Mouse (Mus musculus) v-Abl transformed pro-B cells (cell line): ENCODE data around the gene Tmem220.

Experiments
- in situ Hi-C, 2 experiments: fragments of 400-800 bp; cut with MboI; formaldehyde crosslinking; loops; one replicate each; pipeline ENCODE4 v1.15.1; 2025; ENCODE audit not compliant: unreplicated experiment in 2 of 2

Tmem220 gene

DNA sequence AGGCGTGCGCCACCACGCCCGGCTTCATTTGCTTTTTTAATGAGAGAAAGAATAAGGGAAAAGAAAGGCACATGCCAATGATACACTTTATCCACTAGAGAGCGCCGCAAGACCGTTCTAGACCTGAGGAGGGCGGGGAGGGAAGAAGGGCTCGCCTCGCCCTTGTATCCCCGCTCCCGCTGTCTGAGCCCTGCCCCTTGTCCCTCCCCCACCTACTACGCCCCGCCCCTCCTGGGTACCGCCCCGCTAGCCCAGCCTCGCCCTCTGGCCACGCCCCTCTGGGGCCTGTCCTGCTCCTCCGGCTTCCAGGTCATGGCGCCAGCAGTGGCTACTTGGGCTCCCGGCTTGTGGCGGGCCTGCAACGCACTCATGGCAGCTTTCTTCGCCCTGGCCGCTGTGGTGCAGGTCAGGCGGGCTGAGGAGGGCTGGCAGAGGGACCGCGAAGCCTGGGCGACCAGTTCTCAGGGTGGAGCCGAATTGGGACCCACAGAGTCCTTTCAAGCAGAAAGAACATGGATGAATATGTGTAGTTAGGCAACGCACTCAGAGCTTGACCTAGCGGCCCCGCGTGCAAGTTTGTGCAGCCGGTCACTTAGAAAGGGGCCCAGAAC is at the start of gene Tmem220:
Tmem220 (plus strand) TSS at position 288 of the 611 bp plus-strand sequence.
- in situ Hi-C loops: loop anchor here (5.0 to 25.0 kb wide), 3 partner anchors 57 to 1213 kb away; partner anchors contain the start of gene Zkscan6 (in 1 of the 2)

DNA sequence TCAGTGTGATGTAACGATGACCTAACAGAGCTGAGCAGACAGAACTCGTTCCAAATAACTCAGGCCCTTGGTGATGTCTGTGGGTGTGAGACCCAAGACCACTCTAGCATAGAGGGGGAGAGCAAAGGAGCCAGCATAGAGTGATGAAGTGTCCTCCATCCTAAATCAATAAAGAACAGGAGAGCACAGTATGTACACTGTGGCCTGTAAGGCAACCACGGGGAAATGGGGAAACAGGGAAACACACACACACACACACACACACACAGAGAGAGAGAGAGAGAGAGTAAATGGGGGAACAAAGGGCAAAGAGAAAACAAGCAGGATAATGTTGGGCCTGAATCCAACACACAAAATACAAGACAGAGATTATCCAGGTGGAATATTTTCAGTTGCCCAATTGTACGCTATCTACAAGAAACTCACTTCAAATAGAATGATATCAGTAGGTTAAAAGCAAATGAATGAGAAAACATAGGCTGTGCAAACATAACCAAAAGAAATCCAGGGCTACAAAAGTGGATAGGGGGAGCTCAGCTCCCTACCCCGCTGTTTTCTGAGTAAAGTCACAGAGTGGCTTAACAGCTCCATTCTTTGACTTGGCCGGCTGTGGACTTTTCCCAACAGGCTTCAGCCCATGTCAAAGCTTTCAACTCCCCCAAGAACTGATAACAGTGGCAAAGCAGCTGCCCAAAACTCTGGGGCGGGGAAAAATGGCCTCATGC is 49.2 kb upstream of the Tmem220 start:
- in situ Hi-C loops: no loop called here

DNA sequence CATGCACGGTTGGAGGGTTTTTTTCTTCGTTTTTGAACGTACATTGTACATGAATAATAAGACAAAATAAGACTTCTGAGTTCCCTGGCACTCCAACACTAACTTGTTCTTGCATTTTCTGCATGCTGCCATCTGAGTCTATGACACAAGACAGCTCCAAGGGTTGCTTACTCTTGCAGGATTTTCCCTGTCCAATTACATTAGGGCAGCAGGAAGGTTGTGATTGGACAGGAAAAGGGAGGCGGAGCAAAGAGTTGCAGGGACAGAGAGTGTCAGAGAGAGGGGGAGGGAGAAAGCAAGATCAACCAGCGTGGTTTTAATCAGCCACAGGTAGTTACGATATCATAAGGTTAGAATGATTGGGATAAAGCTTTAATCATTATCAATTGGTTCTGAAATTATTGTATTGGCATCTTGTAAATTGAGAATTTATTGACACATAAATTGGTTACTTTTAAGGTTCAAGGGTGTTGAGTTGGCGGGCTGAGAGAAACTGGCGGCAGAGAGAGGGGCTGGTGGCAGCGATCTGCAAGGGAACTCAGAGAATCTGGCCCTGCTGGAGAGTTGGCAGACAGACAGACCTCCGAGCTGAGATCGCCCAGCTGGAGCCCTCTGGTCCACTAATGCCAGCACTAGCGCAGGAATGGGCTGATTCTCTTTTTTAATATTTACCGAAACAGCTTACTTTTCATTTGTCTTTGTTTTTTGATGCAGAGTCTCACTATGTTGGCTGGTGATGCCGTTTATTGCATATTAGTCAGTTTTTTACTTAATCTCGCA is 43.4 kb upstream of the Tmem220 start:
- in situ Hi-C loops: loop anchor here (5.0 to 10.0 kb wide), 4 partner anchors 64 to 1787 kb away; no protein-coding TSS in a partner anchor

DNA sequence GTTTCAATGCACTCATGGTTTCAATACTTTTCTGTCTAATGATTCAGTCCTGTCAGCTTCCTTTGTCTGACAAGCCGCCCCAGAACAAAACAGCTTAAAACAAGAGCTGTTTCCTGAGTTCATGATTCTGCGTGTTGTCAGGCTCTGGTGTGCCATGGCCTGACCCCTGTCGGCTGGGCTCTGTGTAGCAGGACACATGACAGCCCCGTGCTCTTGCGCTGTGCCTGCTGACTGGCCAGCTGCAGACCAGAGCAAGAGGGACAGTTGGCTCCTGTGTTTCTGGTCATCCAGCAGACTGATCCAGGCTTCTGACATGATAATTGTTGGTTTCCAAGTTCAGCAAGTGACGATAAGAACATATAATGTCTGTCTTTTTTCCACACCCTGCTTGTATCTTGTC is 42.2 kb upstream of the Tmem220 start:
- in situ Hi-C loops: loop anchor here (5.0 to 10.0 kb wide), 4 partner anchors 65 to 1788 kb away; no protein-coding TSS in a partner anchor

DNA sequence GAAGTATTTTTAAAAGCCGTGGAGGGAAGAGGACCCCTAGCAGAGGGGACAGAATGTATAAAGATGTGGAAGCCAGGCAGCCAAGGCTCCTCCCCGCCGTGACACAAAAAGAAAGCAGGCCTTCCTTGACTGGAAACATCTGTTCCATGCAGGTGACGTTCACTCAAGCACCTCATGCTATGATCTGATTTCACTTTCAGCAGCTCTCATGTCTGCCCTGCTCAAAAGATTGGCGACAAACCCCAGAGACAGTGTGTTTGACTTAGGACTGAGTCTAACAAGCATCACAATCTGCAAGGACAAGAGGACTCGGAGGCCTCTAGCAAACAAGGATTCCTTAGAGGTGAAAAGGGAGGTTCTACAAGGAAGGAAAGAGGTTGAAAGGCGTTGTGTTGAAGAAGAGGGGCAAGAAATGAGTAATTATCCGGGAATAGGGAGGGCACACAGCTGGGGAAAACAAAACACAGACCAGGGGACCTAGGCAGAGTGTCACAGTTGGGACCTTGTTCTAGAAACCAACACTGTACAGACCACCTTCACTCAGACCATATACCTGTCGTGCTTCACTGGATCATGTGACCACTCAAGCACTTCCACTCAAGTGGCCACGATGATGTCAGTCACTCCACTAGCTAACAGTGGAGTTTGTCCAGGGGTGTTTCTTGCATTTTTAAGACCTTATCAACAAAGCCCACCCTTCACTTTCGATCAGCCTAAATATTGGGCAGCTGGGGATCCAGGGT is 41.4 kb upstream of the Tmem220 start:
- in situ Hi-C loops: loop anchor here (5.0 to 10.0 kb wide), 4 partner anchors 66 to 1789 kb away; no protein-coding TSS in a partner anchor

DNA sequence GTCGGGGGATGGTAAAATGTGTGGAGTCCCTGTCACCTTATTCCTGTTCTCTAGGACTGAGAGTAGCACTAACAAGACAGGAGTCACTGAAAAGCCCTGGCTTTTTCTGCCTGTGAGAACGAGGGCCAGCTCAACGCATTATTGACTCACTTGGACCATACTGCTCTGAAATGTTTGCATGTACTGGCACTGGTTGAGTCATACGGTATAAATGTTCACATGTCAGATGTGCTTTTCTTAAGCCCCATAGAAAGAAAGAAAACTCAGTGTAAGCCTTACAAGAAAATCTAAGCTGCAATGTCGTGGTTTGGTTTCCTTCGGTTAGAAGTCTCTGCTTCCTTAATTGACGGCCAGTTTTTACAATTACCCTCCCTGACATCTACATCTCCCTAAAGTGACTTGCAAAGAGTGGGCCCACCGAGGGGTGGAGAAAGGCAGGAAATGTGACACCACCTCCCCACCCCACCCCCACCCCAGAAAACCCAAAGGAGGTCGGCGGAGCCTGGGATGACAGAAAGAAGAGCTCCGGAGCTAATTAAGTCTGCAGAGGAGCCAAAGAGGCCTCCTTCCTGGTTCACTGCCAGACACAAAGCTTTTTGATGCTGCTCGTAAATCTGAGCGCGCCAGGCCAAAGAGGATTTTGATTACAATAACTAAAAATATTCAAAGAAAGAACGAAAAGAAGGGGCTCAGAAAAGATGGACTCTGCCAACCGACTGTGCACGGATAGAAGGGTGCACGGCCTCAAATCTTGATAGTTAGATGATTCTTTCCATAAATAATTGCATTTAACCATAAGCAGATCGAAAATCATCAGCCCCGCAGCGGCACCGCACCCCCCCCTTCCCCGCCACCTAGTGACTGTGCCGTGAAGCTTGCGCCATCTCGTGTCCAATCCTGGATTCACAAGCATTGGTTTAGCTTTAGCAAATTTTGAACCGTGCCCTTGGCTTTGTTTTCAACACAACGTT is 40.5 kb upstream of the Tmem220 start:
- in situ Hi-C loops: loop anchor here (5.0 to 10.0 kb wide), 4 partner anchors 67 to 1790 kb away; no protein-coding TSS in a partner anchor

DNA sequence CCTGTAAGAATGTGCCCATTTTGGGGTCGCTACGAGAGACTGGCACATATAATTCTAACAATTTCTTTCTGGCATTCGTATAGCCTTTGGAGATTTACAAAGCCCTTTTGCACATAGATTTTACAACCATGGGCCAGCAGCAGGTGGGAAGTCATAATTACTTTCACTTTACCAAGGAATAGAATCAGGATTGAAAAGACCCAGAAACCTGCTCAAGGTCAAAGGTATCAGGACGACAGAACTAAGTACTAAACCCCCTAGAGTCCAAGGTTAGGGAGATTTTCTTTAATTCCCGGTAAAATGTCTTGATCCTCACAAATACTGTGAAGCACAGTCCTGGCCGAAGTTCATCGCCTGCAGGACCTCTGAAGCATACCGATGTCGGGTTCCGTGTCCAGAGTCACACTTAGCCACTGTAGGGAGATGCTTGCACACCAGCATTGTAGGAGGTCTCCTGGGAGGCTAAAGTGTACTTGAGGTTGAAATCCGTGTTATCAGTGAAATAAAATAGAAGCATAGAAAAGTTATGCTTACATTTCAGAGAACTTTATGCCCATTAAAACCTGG is 39.7 kb upstream of the Tmem220 start:
- in situ Hi-C loops: loop anchor here in 1 of 2 experiments (10.0 kb wide), 1 partner anchor 1790 kb away; no protein-coding TSS in a partner anchor

DNA sequence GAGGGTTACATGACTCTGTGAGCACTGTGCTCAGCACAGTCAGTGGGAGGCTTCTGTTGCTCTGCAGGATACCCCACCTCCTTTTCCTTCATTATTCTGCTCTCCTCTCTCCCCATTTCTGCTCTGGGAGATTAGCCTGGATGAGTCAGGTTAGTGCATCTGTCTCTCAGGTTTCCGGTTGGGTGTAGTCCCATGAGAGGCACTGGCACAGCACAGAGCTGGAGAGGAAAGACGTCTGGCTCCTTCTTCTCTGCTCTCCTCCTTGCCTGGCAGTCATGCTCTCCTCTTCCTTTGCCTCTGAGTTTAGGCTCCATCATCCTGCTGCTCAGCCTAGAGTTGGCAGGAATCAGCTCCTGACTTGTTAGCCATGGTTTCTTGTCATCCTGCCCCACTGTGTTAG is 32.8 kb upstream of the Tmem220 start:
- in situ Hi-C loops: no loop called here

DNA sequence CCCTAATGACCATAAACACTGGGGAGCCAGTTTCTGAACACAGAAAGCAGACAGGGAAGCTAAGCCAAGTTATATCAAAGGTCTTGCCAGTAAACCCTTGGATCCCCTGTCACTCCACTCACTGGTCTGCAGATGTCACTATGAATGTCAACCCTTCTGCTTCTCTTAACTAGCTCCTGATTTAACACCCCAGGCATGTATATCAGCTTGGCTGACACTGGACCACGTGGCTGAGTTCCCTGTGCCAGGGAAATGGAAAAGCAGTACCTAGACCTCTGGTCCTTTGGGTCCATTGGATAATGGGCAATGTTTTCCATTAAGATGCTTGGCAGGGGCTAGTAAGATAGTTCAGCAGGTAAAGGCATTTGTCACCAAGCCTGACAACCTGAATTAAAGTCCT is 31.3 kb upstream of the Tmem220 start:
- in situ Hi-C loops: no loop called here

DNA sequence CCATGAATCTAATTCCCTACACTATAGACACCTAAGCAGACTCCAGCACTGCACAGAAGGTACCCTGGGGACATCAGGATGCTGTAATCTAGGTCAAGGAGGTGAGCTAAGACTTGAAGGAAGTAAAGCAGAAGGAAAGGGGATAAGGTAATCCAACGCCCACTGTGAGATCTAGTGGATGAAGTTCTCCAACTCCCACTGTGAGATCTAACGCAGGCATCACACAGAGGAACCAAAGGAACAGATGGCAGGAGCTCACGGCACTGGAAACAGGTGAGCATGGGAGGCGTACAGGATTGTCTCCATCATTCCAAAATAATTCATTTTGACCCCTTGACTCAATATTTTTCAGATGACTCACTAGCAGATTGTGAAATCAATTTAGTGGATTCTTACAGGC is 28.5 kb upstream of the Tmem220 start:
- in situ Hi-C loops: no loop called here

DNA sequence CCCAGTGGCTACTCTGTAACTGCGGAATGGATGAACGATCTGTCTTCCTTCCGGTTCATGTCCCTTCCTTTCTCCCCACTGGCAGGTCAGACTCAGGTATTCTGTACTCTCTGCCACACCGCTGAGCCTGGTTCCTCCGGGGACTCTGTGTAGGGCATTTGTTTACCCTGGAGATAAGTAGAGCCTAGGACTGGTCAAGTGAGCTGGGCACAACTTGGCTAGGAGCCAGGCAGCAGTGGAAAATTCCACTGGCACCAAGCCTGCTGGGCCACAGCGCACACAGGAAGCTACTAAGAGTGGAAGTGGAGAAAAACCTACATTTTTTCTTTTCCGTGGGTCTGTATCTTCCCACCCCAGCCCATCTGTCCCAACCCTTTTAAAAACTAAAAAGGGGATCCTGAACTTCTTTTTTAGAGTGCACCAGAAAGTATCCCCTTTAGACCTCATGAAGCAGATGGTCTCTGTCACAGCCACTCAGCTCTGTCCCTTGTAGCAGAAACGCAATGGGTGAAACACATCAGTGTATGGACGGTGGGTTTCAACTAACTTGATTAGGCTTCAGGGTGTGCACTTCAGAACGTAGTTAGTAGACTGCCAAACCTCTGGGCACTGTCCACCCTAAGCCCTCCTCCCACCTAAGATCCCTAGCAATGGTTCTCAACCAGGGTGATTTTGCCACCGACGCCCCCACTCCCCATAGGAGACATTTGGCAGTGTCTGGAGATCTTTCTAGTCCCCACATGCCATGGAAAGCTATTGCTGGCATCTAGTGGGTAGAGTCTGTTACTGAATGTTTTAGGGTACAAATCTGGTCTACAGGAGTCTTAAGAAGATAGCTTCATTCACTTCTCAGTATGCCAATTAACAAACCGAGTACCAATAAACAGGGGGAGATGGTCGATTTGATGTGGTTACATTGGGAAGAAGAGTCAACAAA is 26.2 kb upstream of the Tmem220 start:
- in situ Hi-C loops: no loop called here

DNA sequence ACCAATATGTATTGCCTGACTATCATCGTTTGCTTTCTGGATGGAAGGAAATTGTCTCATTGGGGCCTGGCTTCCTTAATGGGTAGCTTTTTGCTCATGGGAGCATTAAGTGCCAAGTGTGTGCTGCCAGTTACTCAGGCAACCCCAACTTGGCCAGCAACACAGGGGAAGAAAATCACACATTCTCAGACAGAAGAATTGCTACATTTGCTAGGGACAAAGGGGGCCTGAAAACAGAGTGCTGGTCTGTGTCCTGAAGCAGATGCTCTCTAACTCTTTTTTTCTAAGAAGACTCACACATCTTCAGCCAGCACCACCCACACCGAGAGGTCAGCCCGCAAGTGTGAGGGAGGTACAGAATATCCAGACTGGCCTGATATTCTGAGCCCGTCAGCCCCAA is 24.3 kb upstream of the Tmem220 start:
- in situ Hi-C loops: no loop called here

DNA sequence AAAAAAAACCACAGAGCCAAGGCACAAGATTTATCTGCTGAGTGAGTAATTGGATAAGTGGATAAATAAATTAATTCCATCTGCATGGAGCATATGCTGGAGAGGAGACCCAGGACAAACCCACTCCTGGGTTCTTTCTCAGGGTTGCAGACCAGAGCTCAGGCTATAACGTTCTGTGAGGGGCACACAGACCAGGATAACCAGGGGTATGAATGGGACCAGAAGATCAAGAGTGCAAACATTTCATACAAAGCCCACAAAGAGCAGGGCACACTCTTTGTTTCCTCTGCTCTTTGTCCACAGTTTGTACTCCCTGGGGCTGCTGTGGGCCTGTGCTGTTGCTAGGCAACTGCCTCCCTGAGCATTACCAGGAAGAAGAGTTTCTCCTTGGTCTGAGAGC is 23.2 kb upstream of the Tmem220 start:
- in situ Hi-C loops: no loop called here

DNA sequence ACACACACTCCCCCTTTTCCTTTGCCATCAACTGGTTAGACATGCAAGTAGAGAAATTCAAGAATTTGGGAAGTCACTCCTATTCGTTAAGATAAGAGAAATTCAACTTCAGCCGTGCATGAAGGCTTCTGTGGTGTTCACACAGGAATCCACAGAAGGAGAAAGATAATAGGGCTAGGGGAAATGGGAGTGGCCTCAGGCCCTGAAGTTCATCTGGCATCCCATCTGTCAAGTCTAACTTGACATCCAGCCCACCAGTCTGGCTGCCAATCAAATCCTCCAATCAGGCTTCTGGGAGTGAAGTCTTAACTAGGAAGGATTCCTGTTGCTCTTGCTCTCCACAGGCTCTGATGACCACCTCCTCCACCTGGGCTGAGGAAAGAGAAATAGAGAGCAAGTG is 22.0 kb upstream of the Tmem220 start:
- in situ Hi-C loops: no loop called here

DNA sequence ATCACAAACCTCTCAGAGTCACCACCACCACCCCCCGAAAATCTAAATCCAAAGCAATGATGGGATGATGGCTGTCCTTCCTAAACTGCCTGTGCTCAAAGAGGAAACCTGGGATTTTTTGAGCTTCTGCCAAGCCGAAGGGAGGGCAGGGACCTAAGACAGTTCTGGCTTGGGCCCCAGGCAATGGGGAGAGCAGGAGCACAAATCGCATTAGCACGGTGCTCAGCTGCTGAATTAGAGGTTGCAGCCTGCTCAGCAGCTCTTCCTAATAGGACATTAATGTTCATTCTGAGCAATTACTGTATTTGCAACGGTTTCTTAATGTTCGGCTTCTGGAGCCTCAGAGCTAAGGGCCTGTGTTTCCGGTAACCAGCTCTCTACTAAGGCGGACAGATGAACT is 17.0 kb upstream of the Tmem220 start:
- in situ Hi-C loops: no loop called here

DNA sequence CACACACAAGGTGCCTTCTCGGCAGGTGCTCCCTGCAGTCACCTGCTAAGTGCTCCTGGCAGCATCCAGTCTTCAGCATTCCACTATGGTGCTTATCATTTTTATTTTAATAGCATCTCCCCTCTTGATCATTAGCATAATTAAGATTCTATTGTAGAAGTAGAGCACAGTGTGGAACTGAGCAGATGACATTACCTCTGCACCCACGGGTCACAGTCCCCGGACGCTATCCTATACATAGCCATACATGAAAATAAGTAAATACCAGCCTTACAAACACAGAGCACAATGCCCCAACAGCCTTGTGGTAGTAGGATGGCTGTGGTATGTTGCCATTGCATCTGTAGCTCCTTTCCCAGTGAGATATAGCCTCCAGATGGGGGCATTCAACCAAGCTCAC is 16.4 kb upstream of the Tmem220 start:
- in situ Hi-C loops: no loop called here

DNA sequence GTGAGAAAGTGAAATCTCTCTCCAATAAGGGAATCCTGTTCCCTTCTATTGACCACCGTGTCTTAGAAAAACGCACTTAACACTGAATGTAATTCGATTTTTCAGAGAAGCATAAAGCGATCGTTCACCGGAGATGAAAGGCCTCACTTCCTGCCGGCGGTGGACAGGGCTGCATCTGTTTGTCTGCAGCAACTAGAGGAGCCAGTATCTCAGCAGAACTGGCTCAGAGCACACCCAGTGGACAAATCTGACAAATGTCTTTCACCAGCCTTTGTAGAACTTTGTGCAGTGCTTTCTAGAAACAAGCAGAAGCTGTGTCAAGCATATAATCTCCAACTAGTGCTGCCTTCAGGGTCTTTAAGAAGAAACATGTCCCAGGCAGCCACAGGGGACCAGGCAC is 14.5 kb upstream of the Tmem220 start:
- in situ Hi-C loops: no loop called here

DNA sequence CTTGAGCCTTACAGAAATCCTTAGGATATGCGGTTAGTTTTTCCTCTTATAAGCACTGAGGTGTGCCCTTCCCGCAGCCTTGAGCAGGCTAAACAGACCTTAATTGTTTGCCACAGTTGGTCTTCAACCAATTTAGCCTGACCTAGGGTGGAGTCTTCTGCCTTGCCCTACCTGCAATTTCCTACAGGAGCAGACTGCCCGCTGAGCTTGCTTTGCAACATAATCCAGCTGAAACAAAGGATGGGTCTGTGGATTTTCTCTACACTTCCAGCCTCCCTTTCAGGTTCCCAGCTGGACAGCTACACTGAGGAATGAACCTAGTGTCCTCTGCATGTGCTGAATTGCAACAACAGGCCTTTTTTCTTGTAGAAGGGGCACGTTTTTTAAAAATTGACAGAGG is 13.3 kb upstream of the Tmem220 start:
- in situ Hi-C loops: no loop called here
